Mouse (Mus musculus): Measurements from ENCODE around the gene Sirt5. TPM values are rescaled to one million over a fixed set of nuclear protein-coding genes. Genes with fewer than 3 reads are reported as not detected.

Gene Sirt5
- polyA plus RNA-seq, 1 experiment, result 3.3 TPM

DNA sequence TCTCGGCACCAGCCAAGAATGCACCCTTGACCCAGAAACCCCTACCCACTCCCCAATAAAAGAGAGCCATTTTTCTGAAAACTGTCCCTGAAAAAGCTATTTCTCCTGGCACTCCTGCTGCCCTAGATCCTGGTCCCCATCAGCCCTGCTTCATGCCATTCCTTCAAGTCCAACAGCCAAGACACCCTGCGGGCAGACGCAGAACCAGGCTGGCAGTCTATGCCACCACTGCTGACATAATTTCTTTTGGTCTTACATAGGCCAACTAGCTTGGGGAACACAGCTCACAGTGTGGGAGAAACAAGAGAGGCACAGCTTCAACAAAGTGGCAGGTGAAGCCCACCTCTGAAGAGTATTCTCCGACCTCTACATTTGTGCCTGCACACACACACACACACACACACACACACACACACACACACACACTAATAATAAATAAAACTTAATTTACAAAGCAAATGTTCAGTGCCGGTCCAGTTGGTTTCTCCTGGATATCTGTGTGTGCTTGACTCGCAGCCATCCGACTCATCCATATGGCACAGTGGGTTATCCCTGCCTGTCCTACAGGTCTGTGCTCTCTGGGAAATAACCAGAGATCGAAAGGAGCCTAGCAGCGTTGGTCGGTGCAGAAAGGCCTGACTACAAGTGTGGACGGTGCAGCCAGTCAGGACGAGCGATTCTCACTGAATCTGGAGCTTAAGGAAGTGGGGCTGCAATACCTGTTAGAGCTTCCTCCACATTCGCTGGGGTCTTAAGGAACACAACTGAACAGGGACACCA, 8.8 kb upstream of the Sirt5 start:
- H3K36me3 ChIP-seq (ENCODE audit: control insufficient read depth, insufficient read depth), result no peaks in the 10 kb centered on the region
- H3K79me2 ChIP-seq (ENCODE audit: control insufficient read depth, insufficient read depth), result no peaks in the 10 kb centered on the region
- H3K27me3 ChIP-seq (ENCODE audit: control insufficient read depth, insufficient read depth, insufficient read length), result no peaks in the 10 kb centered on the region
- H3K79me3 ChIP-seq (ENCODE audit: low read depth), result no peaks in the 10 kb centered on the region
- H3K4me3 ChIP-seq (ENCODE audit: insufficient read depth, poor library complexity, severe bottlenecking), result no peak overlapping the region
- no peak overlapping the region for H3ac ChIP-seq (ENCODE audit: control insufficient read depth, insufficient read length, low read depth)
- no peak for TF ChIP-seq FOSL1 (IDR thresholded peaks at IDR 0.05; ENCODE audit: insufficient read depth, low read length, poor library complexity, severe bottlenecking)
- TF ChIP-seq CTCF (IDR thresholded peaks at IDR 0.05; ENCODE audit: control insufficient read depth, insufficient read depth, insufficient read length), result no peak
- TF ChIP-seq CEBPB (IDR thresholded peaks at IDR 0.05; ENCODE audit: low read depth), result no peak
- TF ChIP-seq MYOD1 (IDR thresholded peaks at IDR 0.05; ENCODE audit: control insufficient read depth, insufficient read length, low read depth), result no peak
- no peak for TF ChIP-seq MYOG (IDR thresholded peaks at IDR 0.05; ENCODE audit: control insufficient read depth, extremely low read depth, insufficient read length)
- no peak for TF ChIP-seq MAX (IDR thresholded peaks at IDR 0.05)

DNA sequence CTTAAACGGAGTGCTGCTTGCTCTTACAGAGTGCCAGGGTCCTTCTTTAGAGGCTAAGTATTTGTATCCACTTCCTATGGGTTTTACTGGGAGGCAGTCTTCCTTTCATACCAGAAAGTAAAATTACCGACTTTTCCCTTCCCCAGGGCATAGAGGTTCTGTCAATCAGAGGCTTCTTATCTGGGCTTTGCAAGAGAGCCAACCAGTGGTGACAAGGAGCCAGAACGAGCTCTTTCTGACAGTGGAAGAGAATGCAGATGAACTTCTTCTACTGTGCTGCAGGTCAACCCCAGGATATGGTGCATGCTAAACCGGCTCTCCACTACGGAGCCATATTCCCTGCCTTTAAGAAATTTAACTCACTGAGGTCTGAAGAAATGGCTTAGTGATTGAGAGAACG, 4.8 kb upstream of the Sirt5 start:
- Histone ChIP-seq H3K27me3 (ENCODE audit: control insufficient read depth, insufficient read depth, insufficient read length) (no peaks in the 10 kb centered on the region), H3K79me3 (ENCODE audit: low read depth) (no peaks in the 10 kb centered on the region), H3K4me3 (ENCODE audit: insufficient read depth, poor library complexity, severe bottlenecking) (no peak overlapping the region), H3K36me3 (ENCODE audit: control insufficient read depth, insufficient read depth) (no peaks in the 10 kb centered on the region), H3K79me2 (ENCODE audit: control insufficient read depth, insufficient read depth) (no peaks in the 10 kb centered on the region), H3ac (ENCODE audit: control insufficient read depth, insufficient read length, low read depth) (no peak overlapping the region)
- TF ChIP-seq MYOG (IDR thresholded peaks at IDR 0.05; ENCODE audit: control insufficient read depth, extremely low read depth, insufficient read length) (no peak), CTCF (IDR thresholded peaks at IDR 0.05; ENCODE audit: control insufficient read depth, insufficient read depth, insufficient read length) (no peak), MAX (IDR thresholded peaks at IDR 0.05) (no peak), CEBPB (IDR thresholded peaks at IDR 0.05; ENCODE audit: low read depth) (no peak), USF1 (IDR thresholded peaks at IDR 0.05; ENCODE audit: low read depth) (no peak), FOSL1 (IDR thresholded peaks at IDR 0.05; ENCODE audit: insufficient read depth, low read length, poor library complexity, severe bottlenecking) (no peak)

DNA sequence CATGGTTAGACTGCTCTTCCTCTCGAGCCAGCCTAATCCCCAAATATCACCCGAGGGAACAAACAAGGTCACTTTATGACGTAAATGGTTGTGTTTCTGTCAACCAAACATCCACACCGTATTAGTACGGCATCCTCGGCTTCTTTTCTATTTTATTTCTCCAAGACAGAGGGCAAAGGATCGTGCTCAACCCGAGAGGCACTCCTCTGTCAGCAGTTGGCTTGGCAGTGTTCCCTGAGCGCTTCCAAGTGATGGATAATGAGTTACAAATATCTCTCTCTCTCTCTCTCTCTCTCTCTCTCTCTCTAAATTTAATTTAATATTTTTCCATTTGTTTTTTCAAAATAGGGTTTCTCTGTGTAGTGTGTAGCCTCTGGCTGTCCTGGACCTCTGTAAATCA, 2.9 kb upstream of the Sirt5 start:
- no peaks in the 10 kb centered on the region for H3K79me3 ChIP-seq (ENCODE audit: low read depth)

DNA sequence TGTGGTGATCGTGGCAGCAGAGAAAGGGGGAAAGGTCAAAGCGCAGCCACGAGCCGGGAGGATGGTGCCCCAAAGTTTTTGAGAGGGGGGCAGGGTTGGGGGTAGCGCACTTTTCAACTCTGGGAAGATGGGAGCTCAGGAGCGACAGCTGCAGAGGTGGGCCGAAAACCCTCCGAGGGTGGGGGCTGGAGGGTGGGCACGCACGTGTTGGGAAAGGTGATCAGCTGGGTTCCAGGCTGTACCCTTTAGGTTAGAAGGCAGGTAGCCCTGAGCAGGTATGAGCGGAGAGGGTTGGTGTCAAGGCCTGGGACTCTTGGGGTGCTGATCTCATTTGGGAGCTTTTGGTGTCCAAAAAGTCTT, 509 bp downstream of the Sirt5 start:
- Histone ChIP-seq H3K27me3 (ENCODE audit: control insufficient read depth, insufficient read depth, insufficient read length) (no peaks in the 10 kb centered on the region), H3K79me2 (ENCODE audit: control insufficient read depth, insufficient read depth) (no peaks in the 10 kb centered on the region), H3K79me3 (ENCODE audit: low read depth) (no peaks in the 10 kb centered on the region), H3K4me3 (ENCODE audit: insufficient read depth, poor library complexity, severe bottlenecking) (peak overlapping the region; percentile 32), H3ac (ENCODE audit: control insufficient read depth, insufficient read length, low read depth) (peak overlapping the region; percentile 58), H3K36me3 (ENCODE audit: control insufficient read depth, insufficient read depth) (no peaks in the 10 kb centered on the region)
- TF ChIP-seq CEBPB (IDR thresholded peaks at IDR 0.05; ENCODE audit: low read depth) (no peak), USF1 (IDR thresholded peaks at IDR 0.05; ENCODE audit: low read depth) (no peak), CTCF (IDR thresholded peaks at IDR 0.05; ENCODE audit: control insufficient read depth, insufficient read depth, insufficient read length) (no peak), MYOD1 (IDR thresholded peaks at IDR 0.05; ENCODE audit: control insufficient read depth, insufficient read length, low read depth) (no peak), MYOG (IDR thresholded peaks at IDR 0.05; ENCODE audit: control insufficient read depth, extremely low read depth, insufficient read length) (no peak), FOSL1 (IDR thresholded peaks at IDR 0.05; ENCODE audit: insufficient read depth, low read length, poor library complexity, severe bottlenecking) (no peak), MAX (IDR thresholded peaks at IDR 0.05) (no peak)

More for the DNA sequence above, 2.9 kb upstream of the Sirt5 start:
- TF ChIP-seq MYOD1 (IDR thresholded peaks at IDR 0.05; ENCODE audit: control insufficient read depth, insufficient read length, low read depth) (no peak), USF1 (IDR thresholded peaks at IDR 0.05; ENCODE audit: low read depth) (no peak), MAX (IDR thresholded peaks at IDR 0.05) (no peak), CTCF (IDR thresholded peaks at IDR 0.05; ENCODE audit: control insufficient read depth, insufficient read depth, insufficient read length) (no peak), MYOG (IDR thresholded peaks at IDR 0.05; ENCODE audit: control insufficient read depth, extremely low read depth, insufficient read length) (no peak), FOSL1 (IDR thresholded peaks at IDR 0.05; ENCODE audit: insufficient read depth, low read length, poor library complexity, severe bottlenecking) (no peak), CEBPB (IDR thresholded peaks at IDR 0.05; ENCODE audit: low read depth) (no peak)
- Histone ChIP-seq H3K79me2 (ENCODE audit: control insufficient read depth, insufficient read depth) (no peaks in the 10 kb centered on the region), H3ac (ENCODE audit: control insufficient read depth, insufficient read length, low read depth) (no peak overlapping the region), H3K4me3 (ENCODE audit: insufficient read depth, poor library complexity, severe bottlenecking) (no peak overlapping the region), H3K27me3 (ENCODE audit: control insufficient read depth, insufficient read depth, insufficient read length) (no peaks in the 10 kb centered on the region), H3K36me3 (ENCODE audit: control insufficient read depth, insufficient read depth) (no peaks in the 10 kb centered on the region)

DNA sequence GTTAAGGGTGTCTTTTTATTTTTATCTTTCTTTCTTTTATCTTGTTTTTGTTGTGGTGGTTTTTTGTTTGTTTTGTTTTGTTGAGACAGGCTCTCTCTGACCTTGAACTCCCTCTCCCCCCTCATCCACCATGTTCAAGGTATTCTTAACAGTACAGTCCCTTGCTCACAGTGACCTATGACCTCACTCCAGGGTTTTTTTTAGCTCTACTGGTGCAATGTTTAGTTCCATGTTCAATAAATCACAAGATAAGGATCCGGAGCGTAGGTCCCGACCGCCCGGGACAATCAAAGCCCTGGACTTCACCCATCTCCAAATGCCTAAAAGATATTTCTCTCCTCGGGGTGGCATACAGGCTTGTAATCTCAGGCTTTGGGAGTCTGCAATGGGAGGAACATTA, 4.8 kb downstream of the Sirt5 start:
- Histone ChIP-seq H3K4me3 (ENCODE audit: insufficient read depth, poor library complexity, severe bottlenecking) (no peak overlapping the region), H3K79me3 (ENCODE audit: low read depth) (no peaks in the 10 kb centered on the region), H3ac (ENCODE audit: control insufficient read depth, insufficient read length, low read depth) (no peak overlapping the region), H3K79me2 (ENCODE audit: control insufficient read depth, insufficient read depth) (no peaks in the 10 kb centered on the region), H3K27me3 (ENCODE audit: control insufficient read depth, insufficient read depth, insufficient read length) (no peaks in the 10 kb centered on the region), H3K36me3 (ENCODE audit: control insufficient read depth, insufficient read depth) (no peaks in the 10 kb centered on the region)
- TF ChIP-seq USF1 (IDR thresholded peaks at IDR 0.05; ENCODE audit: low read depth), result no peak
- no peak for TF ChIP-seq MYOD1 (IDR thresholded peaks at IDR 0.05; ENCODE audit: control insufficient read depth, insufficient read length, low read depth)
- no peak for TF ChIP-seq MAX (IDR thresholded peaks at IDR 0.05)

DNA sequence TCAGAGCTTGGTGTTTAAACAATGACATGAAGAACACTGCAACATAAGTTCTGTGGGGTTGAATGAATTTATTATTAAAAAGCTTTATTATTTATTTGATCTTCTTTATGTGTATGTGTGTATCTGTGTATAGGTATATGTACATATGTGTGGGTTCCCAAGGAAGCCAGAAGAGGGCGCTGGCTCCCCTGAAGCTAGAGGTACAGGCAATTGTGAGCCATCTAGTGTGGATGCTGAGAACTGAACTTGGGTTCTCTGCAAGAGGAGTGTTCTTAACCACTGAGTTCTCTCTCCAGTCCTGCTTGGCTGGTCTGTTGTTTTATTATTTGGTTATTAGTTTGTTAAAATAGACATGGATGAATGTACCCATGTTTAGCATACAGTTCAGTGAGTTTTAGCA, 7.6 kb downstream of the Sirt5 start:
- TF ChIP-seq CTCF (IDR thresholded peaks at IDR 0.05; ENCODE audit: control insufficient read depth, insufficient read depth, insufficient read length) (no peak), FOSL1 (IDR thresholded peaks at IDR 0.05; ENCODE audit: insufficient read depth, low read length, poor library complexity, severe bottlenecking) (no peak), MYOD1 (IDR thresholded peaks at IDR 0.05; ENCODE audit: control insufficient read depth, insufficient read length, low read depth) (no peak), USF1 (IDR thresholded peaks at IDR 0.05; ENCODE audit: low read depth) (no peak), MAX (IDR thresholded peaks at IDR 0.05) (no peak), MYOG (IDR thresholded peaks at IDR 0.05; ENCODE audit: control insufficient read depth, extremely low read depth, insufficient read length) (no peak), CEBPB (IDR thresholded peaks at IDR 0.05; ENCODE audit: low read depth) (no peak)
- no peaks in the 10 kb centered on the region for H3K36me3 ChIP-seq (ENCODE audit: control insufficient read depth, insufficient read depth)
- H3K27me3 ChIP-seq (ENCODE audit: control insufficient read depth, insufficient read depth, insufficient read length), result no peaks in the 10 kb centered on the region

More for the DNA sequence above, 7.6 kb downstream of the Sirt5 start:
- Histone ChIP-seq H3K79me2 (ENCODE audit: control insufficient read depth, insufficient read depth) (no peaks in the 10 kb centered on the region), H3K4me3 (ENCODE audit: insufficient read depth, poor library complexity, severe bottlenecking) (no peak overlapping the region), H3K79me3 (ENCODE audit: low read depth) (no peaks in the 10 kb centered on the region), H3ac (ENCODE audit: control insufficient read depth, insufficient read length, low read depth) (no peak overlapping the region)

Data from C2C12 (cell line).